Mouse (Mus musculus) yolk sac, embryonic 10.5 days (tissue): Measurements from ENCODE around the gene Uggt2.
"Not testable (repeated sequence)": the region's sequence is repeated elsewhere in the genome, so short reads cannot be mapped to it uniquely, and the experiment has no call there.

Experiments
- DNase-seq: peaks from one replicate; pipeline ENCODE4 v3.0.0-alpha.2; 2017; ENCODE audit warnings: low spot score

Uggt2 gene

GRCm38 (mm10) chr14:119027675-119028253 lies 71.5 kb downstream of the Uggt2 start:
- DNase-seq = no peak

GRCm38 (mm10) chr14:119027130-119027529 lies 72.1 kb downstream of the Uggt2 start:
- DNase-seq = no peak

- DNase-seq = no peak
Observed at GRCm38 (mm10) chr14:119025889-119026288, 73.3 kb downstream of the Uggt2 start.

GRCm38 (mm10) chr14:119013549-119013948 lies 85.7 kb downstream of the Uggt2 start:
- no peak for DNase-seq

- no peak for DNase-seq
Observed at GRCm38 (mm10) chr14:119012607-119013431, 86.4 kb downstream of the Uggt2 start.

- no peak for DNase-seq
Observed at GRCm38 (mm10) chr14:119009531-119009930, 89.7 kb downstream of the Uggt2 start.

- no peak for DNase-seq
Observed at GRCm38 (mm10) chr14:119008031-119008590, 91.1 kb downstream of the Uggt2 start.

GRCm38 (mm10) chr14:119007103-119007951 lies 91.9 kb downstream of the Uggt2 start:
- DNase-seq = peak; percentile 98

- no peak for DNase-seq
Observed at GRCm38 (mm10) chr14:119006441-119007102, 92.7 kb downstream of the Uggt2 start.

GRCm38 (mm10) chr14:119005834-119006233 lies 93.4 kb downstream of the Uggt2 start:
- DNase-seq = no peak

- no peak for DNase-seq
Observed at GRCm38 (mm10) chr14:119003320-119003719, 95.9 kb downstream of the Uggt2 start.

GRCm38 (mm10) chr14:118995226-118995925 lies 103.9 kb downstream of the Uggt2 start:
- no peak for DNase-seq

GRCm38 (mm10) chr14:118987523-118988496 lies 111.4 kb downstream of the Uggt2 start:
- DNase-seq = peak; percentile 41

GRCm38 (mm10) chr14:118986653-118987522 lies 112.3 kb downstream of the Uggt2 start:
- peak; percentile 47 for DNase-seq

GRCm38 (mm10) chr14:118984161-118984560 lies 115.1 kb downstream of the Uggt2 start:
- DNase-seq = no peak

- no peak for DNase-seq
Observed at GRCm38 (mm10) chr14:118983396-118983795, 115.8 kb downstream of the Uggt2 start.

GRCm38 (mm10) chr14:118982429-118983045 lies 116.7 kb downstream of the Uggt2 start:
- DNase-seq = not testable (repeated sequence)

GRCm38 (mm10) chr14:118981711-118982428 lies 117.4 kb downstream of the Uggt2 start:
- DNase-seq = not testable (repeated sequence)
